Mouse (Mus musculus): ENCODE results near the gene Tmem251. TPM values are rescaled to one million over a fixed set of nuclear protein-coding genes. Genes with fewer than 3 reads are reported as not detected.

Gene Tmem251
- total RNA-seq, 4 experiments from 2014 or later = 3.5 to 4.7 (median 4.4) TPM

GRCm38 (mm10) chr12:102757055-102757688, 13.6 kb downstream of the Tmem251 start:
- no peak for DNase-seq (ENCODE audit: low spot score)

GRCm38 (mm10) chr12:102757689-102758402, 14.3 kb downstream of the Tmem251 start, which contains the start of the genes Gm28051, Gon7 and Ubr7:
Gm28051 (minus strand) TSS chr12:102757765.
Gon7 (minus strand) TSS chr12:102757803.
Ubr7 (plus strand) TSS chr12:102757967.
- DNase-seq (ENCODE audit: low spot score) = peak; percentile 96

DNA sequence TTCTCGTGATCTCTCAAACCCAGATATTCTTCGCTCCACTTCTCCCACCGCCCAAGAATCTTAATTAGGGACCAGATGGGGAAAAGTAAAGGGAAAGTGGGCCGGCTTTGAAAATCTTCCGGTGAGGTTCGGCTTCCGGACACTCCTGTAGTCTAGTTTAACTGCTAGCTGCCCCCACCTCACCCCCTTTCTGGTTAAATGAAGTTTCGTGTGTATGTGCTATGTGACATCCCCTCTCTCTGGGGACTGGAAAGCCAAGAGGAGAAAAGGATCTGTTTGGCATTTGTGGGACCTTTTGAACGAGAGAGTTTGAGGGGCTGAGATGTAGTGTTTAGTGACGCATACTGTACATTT, 14.8 kb downstream of the Tmem251 start, which contains the start of gene Gm20604:
Gene Gm20604 (minus strand): TSS at position 270 of the 354 bp plus-strand sequence.
- DNase-seq (ENCODE audit: low spot score) = no peak

DNA sequence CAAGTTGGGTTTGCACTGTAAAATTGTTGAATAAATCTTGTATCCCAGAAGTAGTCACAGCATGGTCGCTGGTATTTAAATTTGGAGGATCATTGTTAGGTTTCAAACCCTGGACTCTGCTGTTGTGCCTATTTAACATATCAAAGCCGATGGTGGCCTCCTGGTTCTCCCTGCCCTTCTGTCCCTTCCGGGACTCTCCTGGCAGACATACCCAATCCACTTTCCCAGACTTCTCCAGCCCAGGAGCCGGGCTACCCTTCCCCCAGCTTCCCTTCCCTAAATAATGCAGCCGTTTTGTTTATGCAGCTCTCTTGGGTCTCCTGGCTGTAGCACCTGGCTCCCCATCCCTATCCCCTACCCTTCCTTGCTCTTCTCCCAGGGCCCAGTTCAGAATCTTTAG, 15.4 kb downstream of the Tmem251 start:
- DNase-seq (ENCODE audit: low spot score) = no peak

- no peak for DNase-seq (ENCODE audit: low spot score)
Measured at GRCm38 (mm10) chr12:102761668-102762067, 18.1 kb downstream of the Tmem251 start.

DNA sequence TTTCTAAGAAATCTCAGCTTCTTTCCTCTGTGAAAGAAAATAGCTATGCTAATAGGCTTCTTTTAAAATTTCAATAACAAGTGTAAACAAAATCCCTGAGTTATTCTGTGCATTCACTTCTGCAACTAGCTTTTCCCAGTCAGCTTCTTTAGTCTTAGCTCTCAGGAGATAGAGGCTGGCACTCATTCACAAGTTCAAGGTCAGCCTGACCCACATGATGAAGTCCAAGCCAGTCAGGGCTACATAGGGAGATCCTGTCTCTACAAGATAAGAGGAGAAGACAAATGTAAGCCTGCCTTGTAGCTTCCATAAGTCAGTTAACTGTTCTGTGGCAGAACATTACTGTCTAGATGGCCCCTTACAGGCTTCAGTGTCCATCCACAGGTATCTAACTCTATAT, 20.1 kb downstream of the Tmem251 start:
- no peak for DNase-seq (ENCODE audit: low spot score)

GRCm38 (mm10) chr12:102769000-102769399, 25.4 kb downstream of the Tmem251 start:
- DNase-seq (ENCODE audit: low spot score) = no peak

- DNase-seq (ENCODE audit: low spot score) = no peak
Measured at GRCm38 (mm10) chr12:102771601-102772000, 28.0 kb downstream of the Tmem251 start.

DNA sequence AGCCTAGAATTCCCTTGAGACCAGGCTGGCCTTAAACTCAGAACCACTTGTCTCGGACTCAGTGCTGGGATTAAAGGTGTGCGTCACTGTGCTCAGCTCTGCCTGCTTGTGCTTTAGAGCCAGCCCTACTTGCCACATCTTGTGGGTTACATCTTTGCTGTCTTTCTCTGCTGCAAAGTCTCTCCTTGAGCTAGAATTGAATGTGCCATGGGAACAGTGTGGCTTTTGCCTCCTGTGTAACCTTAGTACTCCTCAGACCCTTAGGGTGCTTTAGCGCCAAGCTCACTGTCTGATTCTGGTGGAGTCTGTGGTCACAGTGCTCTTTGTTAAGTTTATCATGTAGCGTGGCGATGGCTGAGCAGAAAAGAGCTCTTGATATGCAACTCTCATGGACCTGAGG, 29.1 kb downstream of the Tmem251 start:
- DNase-seq (ENCODE audit: low spot score) = no peak

DNA sequence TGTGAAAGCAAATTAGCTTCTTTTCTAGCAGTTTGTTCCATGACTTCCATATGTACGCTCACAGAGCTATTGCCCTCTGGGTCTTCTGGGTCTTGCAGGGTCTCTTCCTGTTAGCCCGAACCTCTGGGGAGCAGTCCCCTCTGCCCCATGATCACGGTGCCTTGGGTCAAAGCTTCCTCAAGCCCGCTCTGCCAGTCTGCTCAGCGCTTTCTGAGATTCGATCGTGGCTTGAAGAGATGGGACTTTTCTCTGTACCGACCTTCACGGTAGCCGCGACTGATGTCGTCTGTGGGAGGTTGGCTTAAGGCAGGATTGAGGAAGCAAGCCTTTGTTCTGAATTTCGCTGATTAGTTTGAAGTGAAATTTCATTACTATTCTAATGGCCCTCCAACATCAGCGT, 32.5 kb downstream of the Tmem251 start:
- DNase-seq (ENCODE audit: low spot score) = no peak

DNA sequence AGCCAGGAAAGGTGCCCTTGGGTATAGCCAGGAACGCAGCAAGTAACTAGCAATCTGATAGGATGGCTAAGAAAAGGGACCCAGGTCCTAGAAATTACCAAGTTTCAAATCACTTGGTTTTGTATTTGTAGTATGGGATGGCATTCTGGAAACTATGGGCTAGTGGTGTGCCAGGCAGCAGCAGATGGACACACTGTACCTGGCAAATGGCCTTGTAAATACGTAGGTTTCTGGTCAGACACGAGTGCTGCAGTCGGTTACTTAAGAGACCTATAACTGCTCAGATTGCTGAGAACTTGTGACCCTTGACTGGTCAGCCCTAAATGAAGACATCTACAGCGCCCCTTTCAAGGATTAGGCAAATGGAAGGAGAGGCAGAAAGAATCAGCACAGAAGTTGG, 34.6 kb downstream of the Tmem251 start:
- no peak for DNase-seq (ENCODE audit: low spot score)

DNA sequence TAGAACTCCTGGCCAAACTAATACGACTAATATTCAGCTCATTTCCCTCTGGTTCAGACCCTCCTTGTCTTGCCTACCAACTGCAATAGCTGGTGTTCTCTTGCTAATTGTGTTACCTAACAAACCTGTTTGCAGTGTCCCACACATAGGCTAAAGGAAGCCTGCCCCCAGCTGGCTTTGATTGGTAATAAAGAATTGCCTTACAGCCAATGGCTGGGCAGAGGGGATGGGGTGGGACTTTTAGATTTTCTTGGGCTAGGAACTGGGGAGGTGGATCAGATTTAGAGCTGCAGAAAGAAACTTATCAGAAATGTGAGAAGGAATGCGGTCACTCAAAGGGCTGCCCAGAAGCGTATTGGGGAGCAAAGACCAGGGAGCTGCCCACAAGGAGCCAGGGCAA, 35.9 kb downstream of the Tmem251 start:
- DNase-seq (ENCODE audit: low spot score) = no peak

DNA sequence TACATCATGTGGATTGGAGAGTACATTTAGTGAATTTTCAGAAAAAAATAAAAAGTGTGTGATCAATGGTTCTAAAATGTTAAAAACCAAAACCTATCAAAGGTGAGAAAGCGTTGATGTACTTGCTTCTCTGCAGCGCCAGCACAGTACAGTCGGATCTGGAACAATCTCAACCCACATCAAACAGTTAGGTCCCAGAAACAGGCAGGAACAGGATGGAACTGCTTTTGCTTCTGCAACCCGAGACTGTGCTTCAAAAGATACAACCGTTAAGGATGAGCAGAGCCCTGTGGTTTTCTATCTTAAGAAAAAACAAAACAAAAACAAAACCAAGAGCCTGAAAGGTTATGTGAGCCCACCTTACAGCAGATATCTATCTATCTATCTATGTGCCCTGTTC, 39.3 kb downstream of the Tmem251 start:
- DNase-seq (ENCODE audit: low spot score) = no peak

- no peak for DNase-seq (ENCODE audit: low spot score)
Measured at GRCm38 (mm10) chr12:102784899-102785592, 41.5 kb downstream of the Tmem251 start.

DNA sequence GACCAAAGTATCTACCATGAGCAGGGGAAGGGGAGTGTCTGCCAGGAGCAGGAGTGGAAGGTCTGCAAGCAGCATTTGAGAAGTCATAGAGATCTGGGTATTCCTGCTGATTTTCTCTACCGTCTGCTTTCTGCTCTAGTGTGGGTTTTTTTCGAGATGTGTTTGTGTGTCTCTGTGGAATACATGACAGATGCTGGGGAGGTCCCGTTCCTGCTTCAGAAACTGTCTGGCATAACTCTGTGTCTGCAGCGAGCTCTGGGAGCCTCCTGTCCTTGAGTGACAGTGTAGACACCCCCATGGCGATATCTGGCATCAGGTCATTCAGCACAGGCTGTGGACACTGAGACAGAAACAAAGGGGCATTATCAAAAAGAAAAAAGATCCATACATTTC, 42.0 kb downstream of the Tmem251 start:
- no peak for DNase-seq (ENCODE audit: low spot score)

DNA sequence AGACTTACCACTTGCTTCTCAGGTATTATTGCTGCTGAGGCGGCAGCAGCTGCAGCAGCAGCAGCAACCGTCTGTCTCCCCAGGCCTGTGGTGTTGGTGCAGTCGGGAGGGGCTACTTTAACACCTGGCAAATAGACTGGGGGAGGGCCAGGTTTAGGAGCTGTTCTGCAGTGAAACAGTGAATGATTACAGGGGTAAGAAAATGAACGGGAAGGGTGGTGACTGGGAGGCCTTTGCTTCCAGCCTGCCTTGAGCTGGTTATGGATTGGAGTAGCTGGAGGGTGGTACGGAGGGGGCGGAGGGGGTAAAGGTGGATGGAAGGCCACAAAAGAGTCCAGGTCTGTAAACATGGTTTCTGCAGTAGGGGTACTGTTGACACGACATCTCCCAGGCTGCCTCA, 44.4 kb downstream of the Tmem251 start:
- no peak for DNase-seq (ENCODE audit: low spot score)

Other genes with a start within 250 kb of the Tmem251 start
- under 1 TPM in 2 of 4 experiments, not detected in 2; 0.14 TPM for gene Chga, start 188.8 kb upstream of the Tmem251 start, total RNA-seq (2022)
- 1 to 10 TPM; 6.9 to 8.0 (median 7.6) TPM for gene Itpk1, start 38.8 kb upstream of the Tmem251 start, total RNA-seq (2022)
- gene Moap1, start 101 bp upstream of the Tmem251 start, total RNA-seq (2022) = 1 to 10 TPM; 5.9 to 7.3 (median 6.6) TPM
- gene Gm28051, start 14.0 kb downstream of the Tmem251 start, total RNA-seq (2022) = not detected
- gene Gon7, start 14.0 kb downstream of the Tmem251 start, total RNA-seq (2022) = 10 to 100 TPM in 3 of 4 experiments, 1 to 10 TPM in 1; 9.4 to 14.2 (median 10.9) TPM
- 10 to 100 TPM; 23.1 to 24.9 (median 24.7) TPM for gene Ubr7, start 14.2 kb downstream of the Tmem251 start, total RNA-seq (2022)
- gene Gm20604, start 14.9 kb downstream of the Tmem251 start, total RNA-seq (2022) = 1 to 10 TPM; 3.6 to 4.5 (median 3.8) TPM
- 10 to 100 TPM; 22.8 to 27.1 (median 26.1) TPM for gene Btbd7, start 134.7 kb downstream of the Tmem251 start, total RNA-seq (2022)
- gene Cox8c, start 155.6 kb downstream of the Tmem251 start, total RNA-seq (2022) = not detected
- under 1 TPM in 2 of 4 experiments, not detected in 2; 0.06 to 0.08 TPM for gene Unc79, start 205.1 kb downstream of the Tmem251 start, total RNA-seq (2022)